Mouse (Mus musculus) thymus, adult 2 months (tissue): ENCODE data around the gene Mrtfa. TPM values are rescaled to one million over a fixed set of nuclear protein-coding genes. Genes with fewer than 3 reads are reported as not detected.
"Not testable (repeated sequence)": the region's sequence is repeated elsewhere in the genome, so short reads cannot be mapped to it uniquely, and the experiment has no call there.

Experiments used
- DNase-seq: peaks from one replicate; pipeline ENCODE4 v3.0.0; 2021
- H3K27ac ChIP-seq: fragments of 200-500 bp; 2 replicates; pipeline ENCODE4 v1.5.1; 2012; ENCODE audit warnings: low read length, control low read depth; ENCODE audit not compliant: control insufficient read depth, insufficient read depth
- H3K27me3 ChIP-seq: fragments of 200-500 bp; 2 replicates; pipeline ENCODE4 v1.6.1; 2012; ENCODE audit warnings: mild to moderate bottlenecking, low read length, moderate library complexity, mixed read lengths; ENCODE audit not compliant: control insufficient read depth, insufficient read depth
- H3K36me3 ChIP-seq: fragments of 200-500 bp; 2 replicates; pipeline ENCODE4 v1.6.1; 2012; ENCODE audit warnings: mild to moderate bottlenecking, low read length, moderate library complexity; ENCODE audit not compliant: control insufficient read depth, insufficient read depth
- H3K4me1 ChIP-seq: fragments of 200-500 bp; replicated peaks from 2 replicates; pipeline ENCODE4 v1.6.1; 2012; ENCODE audit warnings: low read length; ENCODE audit not compliant: control insufficient read depth, insufficient read depth
- H3K4me3 ChIP-seq: fragments of 200-500 bp; 2 replicates; pipeline ENCODE4 v1.5.1; 2012; ENCODE audit warnings: mild to moderate bottlenecking, low read length, control low read depth, moderate library complexity; ENCODE audit not compliant: control insufficient read depth, insufficient read depth
- CTCF ChIP-seq: fragments of 200-500 bp; IDR thresholded peaks from 2 replicates; pipeline ENCODE4 v1.5.1; 2012; ENCODE audit warnings: mild to moderate bottlenecking, control low read depth, low read length, moderate library complexity, borderline replicate concordance; ENCODE audit not compliant: control insufficient read depth, poor library complexity, insufficient read depth; ENCODE audit errors: extremely low read depth
- POLR2A ChIP-seq: fragments of 200-500 bp; IDR thresholded peaks from 2 replicates; pipeline ENCODE4 v1.6.1; 2012; ENCODE audit warnings: mild to moderate bottlenecking, low read length, control low read depth, moderate library complexity; ENCODE audit not compliant: control insufficient read depth, poor library complexity, insufficient read depth; ENCODE audit errors: extremely low read depth
- WGBS: fragments of 180-500 bp; shearing (Covaris S2); methylation state at CpG from one replicate; pipeline ENCODE4 v1.1.7; 2018; 5-methylcytosine and 5-hydroxymethylcytosine counted together
- polyA plus RNA-seq: library from polyadenylated mRNA; depleted of rRNA; stranded (reverse); fragments of >200 nt; gene quantifications from 2 replicates; pipeline ENCODE4 v1.2.3, GENCODE M21; 2012

The Mrtfa gene
- polyA plus RNA-seq, 1 experiment, result 114 TPM

DNA sequence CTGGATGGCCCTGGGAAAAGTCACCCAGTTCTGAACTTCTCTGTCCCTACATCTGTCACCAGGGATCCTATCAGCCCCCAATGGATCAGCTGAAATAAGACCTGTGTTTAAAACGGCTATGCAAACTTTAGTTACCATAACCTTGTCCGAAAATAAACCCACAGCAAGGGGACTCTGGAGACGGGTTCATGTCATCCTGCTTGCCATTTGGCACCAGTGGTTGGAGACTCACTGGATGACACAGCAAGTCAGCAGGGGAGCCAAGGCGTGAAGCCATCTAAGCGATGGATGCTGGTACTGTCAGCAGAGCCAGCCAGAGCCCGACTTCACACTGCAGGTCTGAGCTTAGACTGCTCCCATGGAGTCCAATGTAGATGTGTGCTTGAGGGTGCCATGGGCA is 30.9 kb upstream of the Mrtfa start:
- DNase-seq, result no peak
- Histone ChIP-seq H3K36me3 (no peaks in the 10 kb centered on the region), H3K27ac (no peak overlapping the region), H3K27me3 (no peaks in the 10 kb centered on the region), H3K4me3 (no peak overlapping the region), H3K4me1 (0 out of 2 replicates have a peak, but pooled peaks cover 3% of the 10 kb centered on the region)
- TF ChIP-seq POLR2A, result no peak
- TF ChIP-seq CTCF, result no peak
- WGBS, result 83% methylated on average over 6 of the region's 6 CpGs

DNA sequence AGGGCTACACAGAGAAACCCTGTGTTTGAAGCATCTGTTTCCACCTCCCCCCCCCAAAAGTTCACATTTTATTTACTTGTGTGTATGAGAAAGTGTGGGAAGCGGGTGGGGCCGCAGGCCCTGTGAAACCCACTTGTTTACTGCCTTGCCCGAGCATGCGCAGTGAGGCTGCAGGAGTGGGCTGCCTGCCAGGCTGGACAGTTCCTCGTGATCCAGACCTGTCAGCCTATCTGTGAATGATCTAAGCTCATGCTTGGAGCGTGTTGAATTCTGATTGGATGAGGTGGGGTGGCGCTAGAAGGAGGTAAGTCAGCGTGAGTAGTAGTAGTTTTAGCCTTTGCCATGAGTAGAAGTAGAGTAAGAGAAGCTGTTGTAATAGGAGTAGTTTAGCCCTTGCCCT is 29.5 kb upstream of the Mrtfa start:
- H3K36me3 ChIP-seq, H3K27me3 ChIP-seq, DNase-seq, H3K4me1 ChIP-seq, H3K27ac ChIP-seq, H3K4me3 ChIP-seq: not testable (repeated sequence)
- WGBS, result 90% methylated on average over 8 of the region's 8 CpGs

DNA sequence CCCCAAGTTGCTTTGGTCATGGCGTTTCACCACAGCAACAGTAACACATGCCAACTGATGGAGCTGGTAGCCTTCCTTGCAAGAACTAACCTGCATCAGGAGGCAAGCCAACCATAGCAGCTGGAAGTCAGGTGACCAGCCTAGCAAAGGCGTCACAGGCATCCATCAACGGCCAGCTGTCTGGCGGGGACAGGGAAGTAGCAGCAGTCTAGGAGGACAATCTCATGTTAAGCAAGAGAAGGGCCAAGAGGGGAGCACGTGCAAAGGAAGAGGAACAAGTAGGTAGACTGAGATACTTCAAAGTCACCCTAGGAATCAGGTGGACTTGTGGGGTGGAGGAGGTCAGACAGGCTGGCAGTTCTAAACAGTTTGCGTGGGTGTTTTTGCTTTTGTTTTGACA is 28.5 kb upstream of the Mrtfa start:
- Histone ChIP-seq H3K27ac (no peak overlapping the region), H3K4me1 (0 out of 2 replicates have a peak, but pooled peaks cover 3% of the 10 kb centered on the region), H3K27me3 (no peaks in the 10 kb centered on the region), H3K36me3 (no peaks in the 10 kb centered on the region), H3K4me3 (no peak overlapping the region)
- TF ChIP-seq POLR2A (no peak), CTCF (no peak)
- DNase-seq, result no peak
- 30% methylated on average over 6 of the region's 6 CpGs for WGBS

DNA sequence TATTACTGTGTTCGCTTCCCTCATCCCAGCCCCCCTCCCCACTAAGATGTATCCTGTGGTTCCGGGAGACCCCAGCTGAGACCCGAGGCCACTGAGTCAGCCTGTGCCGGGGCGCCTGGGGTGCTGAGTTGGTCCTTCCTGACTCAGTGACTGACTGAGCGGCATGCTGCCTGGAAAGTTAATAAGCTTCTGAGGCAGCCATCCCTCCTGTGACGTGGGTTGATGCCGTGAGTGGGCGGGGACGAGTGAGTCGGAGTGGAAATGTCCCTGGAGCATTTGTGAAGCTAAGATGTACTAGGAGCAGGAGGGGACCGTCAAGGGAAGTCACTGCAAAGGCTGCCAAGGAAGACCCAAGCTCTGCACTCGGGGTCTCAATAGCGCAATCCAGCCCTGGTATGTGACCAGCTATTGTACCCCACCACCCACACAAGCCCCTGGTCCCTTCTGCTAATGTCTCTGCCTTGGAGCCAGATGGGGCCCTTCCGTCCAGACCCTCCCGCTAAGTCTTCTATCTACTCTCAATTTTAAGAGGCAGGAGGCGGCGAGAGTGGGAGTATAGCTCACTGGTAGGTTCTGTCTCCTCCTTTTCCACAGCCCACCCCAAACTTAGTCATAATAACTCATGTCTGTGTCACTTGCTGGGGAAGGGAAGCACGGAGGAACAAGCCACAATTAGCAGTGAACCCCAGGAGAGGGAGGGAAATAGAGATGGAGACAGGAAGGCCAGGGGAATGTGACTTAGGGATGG is 26.5 kb upstream of the Mrtfa start:
- 91% methylated on average over 19 of the region's 19 CpGs for WGBS
- TF ChIP-seq CTCF (no peak), POLR2A (no peak)
- H3K36me3 ChIP-seq, result no peaks in the 10 kb centered on the region

DNA sequence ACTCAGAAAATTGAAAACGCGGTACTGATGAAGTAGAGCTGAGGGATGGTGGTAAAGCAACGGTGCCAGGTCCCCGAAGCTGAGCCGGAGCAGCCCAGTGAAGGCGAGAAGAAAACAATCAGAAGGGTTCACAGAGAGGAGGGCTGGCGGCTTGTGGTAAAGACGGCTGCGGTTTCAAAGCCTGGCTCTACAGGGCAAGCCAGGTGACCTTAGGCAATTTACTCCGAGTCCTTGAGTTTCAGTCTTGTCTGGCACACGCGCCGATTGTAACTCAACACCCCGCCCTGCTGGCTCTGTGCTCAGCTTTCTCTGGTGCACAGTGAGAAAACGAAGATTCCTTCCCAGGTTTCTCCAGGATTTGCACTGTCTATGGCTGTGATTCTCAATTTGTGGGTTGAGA is 22.4 kb upstream of the Mrtfa start:
- no peak for DNase-seq
- Histone ChIP-seq H3K4me3 (no peak overlapping the region), H3K36me3 (no peaks in the 10 kb centered on the region), H3K27me3 (no peaks in the 10 kb centered on the region), H3K27ac (no peak overlapping the region), H3K4me1 (peaks cover 2% of the 10 kb centered on the region; the same call in 1 of the 2 replicates)
- WGBS, result 78% methylated on average over 15 of the region's 15 CpGs
- TF ChIP-seq CTCF, result no peak
- TF ChIP-seq POLR2A, result no peak

More for the DNA sequence above, 26.5 kb upstream of the Mrtfa start:
- Histone ChIP-seq H3K27me3 (no peaks in the 10 kb centered on the region), H3K27ac (no peak overlapping the region), H3K4me3 (no peak overlapping the region), H3K4me1 (0 out of 2 replicates have a peak, but pooled peaks cover 3% of the 10 kb centered on the region)
- no peak for DNase-seq

DNA sequence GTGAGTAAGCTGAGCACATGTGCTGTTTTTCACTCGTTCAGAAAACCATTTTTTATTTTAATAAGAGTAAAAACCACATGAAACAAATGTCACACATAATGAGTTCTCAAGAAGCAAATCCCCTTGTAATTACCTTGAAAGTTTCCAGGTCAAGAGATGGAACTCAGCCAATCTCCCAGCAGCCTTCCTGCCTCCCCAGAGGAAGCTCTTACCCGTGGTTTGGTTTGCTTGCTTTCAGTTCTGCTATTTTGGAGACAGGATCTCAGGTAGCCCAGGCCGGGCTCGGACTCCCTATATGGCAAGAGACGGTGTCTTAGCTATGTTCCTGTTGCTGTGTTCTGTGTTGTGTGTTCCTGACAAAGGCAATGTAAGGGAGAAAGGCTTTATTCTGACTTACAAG is 19.9 kb upstream of the Mrtfa start:
- Histone ChIP-seq H3K4me1 (peaks cover 2% of the 10 kb centered on the region; the same call in 1 of the 2 replicates), H3K27me3 (no peaks in the 10 kb centered on the region), H3K4me3 (no peak overlapping the region; the same call in 1 of the 2 replicates), H3K36me3 (no peaks in the 10 kb centered on the region), H3K27ac (0 out of 2 replicates have a peak overlapping the region, but pooled peaks have one; percentile 25)
- 15% methylated on average over 5 of the region's 5 CpGs for WGBS
- TF ChIP-seq POLR2A (no peak), CTCF (no peak)
- DNase-seq, result no peak

DNA sequence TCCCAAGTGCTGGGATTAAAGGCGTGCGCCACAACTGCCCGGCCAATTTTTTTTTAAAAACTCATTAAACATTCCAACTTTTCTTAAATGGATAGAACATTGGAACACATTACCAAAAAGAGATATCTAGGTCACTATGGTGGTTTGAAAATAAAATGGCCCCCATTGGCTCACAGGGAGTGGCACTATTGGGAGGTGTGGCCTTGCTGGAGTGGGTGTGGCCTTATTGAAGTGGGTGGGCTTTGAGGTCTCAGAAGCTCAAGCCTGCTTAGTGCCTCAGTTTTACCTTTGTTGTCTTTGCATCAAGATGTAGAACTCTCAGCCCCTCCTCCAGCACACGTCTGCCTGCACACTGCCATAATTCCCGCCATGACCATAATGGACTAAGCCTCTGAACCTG is 11.9 kb upstream of the Mrtfa start:
- DNase-seq, result no peak
- 97% methylated on average over 5 of the region's 5 CpGs for WGBS
- Histone ChIP-seq H3K36me3 (no peaks in the 10 kb centered on the region), H3K4me1 (no peaks in the 10 kb centered on the region), H3K4me3 (no peak overlapping the region), H3K27ac (no peak overlapping the region), H3K27me3 (no peaks in the 10 kb centered on the region)
- TF ChIP-seq CTCF, result no peak
- TF ChIP-seq POLR2A, result no peak
